Mouse (Mus musculus): ENCODE data around the gene Tpcn2. TPM values are rescaled to one million over a fixed set of nuclear protein-coding genes. Genes with fewer than 3 reads are reported as not detected.

The Tpcn2 gene
- polyA plus RNA-seq, 1 experiment from 2014 or later, result 4.6 TPM

DNA sequence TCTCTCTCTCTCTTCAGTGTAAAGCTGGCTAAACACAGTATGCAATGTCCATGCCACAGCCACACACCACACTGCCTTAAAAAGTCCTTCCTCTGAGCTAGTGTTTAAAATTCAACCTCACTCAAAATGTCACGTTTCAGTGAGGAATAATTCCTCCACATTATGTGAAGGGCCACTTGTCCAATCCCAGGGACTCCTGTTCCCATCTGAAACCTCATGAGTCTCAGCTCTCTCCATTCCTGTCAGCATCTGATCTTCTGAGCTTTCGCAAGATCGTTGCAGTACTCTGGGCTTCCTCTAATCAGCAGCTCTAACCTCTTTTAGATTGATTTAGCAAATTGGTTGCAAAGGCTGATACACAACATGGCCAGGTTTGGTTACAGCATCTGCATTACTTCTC is 144.2 kb downstream of the Tpcn2 start:
- ATAC-seq (replicated peaks; ENCODE audit: insufficient number of reproducible peaks, insufficient read depth, low FRiP score, low read depth), result no peak
- no peaks in the 10 kb centered on the region for H3K9me3 ChIP-seq (replicated peaks)
- no peak overlapping the region for H3K9ac ChIP-seq
- no peaks in the 10 kb centered on the region for H3K27me3 ChIP-seq
- no peak overlapping the region for H3K27ac ChIP-seq
- H3K4me2 ChIP-seq, result no peak overlapping the region
- 88% methylated on average over 3 of the region's 3 CpGs for WGBS
- no peaks in the 10 kb centered on the region for H3K36me3 ChIP-seq
- H3K4me3 ChIP-seq, result no peak overlapping the region
- no peaks in the 10 kb centered on the region for H3K4me1 ChIP-seq (replicated peaks)

DNA sequence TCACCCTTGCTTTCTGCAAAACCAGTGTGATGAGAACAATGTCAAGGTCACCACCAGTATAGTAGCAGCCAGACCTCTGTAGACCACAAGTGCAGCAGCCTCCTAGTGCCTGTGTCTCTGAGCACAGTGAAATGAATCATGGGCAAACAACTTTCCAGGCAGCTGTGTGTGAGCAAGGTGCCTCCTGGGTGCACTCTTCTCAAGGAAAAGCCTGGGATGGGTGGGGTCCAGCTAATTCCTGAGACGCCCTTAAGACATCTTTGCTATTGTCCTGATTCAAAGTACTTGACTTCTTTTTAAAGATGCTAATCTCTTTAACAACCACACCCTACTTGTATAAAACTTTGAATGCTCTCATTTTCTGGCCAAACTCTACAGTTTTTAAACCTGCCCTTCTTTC is 144.7 kb downstream of the Tpcn2 start:
- Histone ChIP-seq H3K9ac (no peak overlapping the region), H3K4me1 (replicated peaks) (no peaks in the 10 kb centered on the region), H3K9me3 (replicated peaks) (no peaks in the 10 kb centered on the region), H3K36me3 (no peaks in the 10 kb centered on the region), H3K4me3 (no peak overlapping the region), H3K4me2 (no peak overlapping the region), H3K27me3 (no peaks in the 10 kb centered on the region), H3K27ac (no peak overlapping the region)
- 74% methylated on average over 1 of the region's 1 CpGs for WGBS
- ATAC-seq (replicated peaks; ENCODE audit: insufficient number of reproducible peaks, insufficient read depth, low FRiP score, low read depth), result no peak

DNA sequence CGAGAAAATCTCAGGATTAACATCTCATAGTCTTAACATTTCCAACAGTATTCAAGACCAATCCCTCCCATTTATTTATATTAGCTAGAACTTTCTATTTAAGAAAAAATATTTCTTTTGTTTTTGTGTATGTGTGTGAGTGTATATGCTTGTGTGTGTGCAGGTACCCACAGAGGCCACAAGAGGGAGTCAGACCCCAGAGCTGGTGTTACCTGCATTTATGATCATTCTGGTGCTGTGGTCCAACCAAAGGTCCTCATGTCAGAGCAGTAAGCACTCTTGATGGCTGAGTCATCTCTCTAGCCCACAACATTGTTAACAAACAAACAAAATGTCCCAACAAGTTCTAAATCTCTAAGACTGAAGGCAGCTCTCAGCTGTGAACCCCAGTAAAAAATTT is 145.9 kb downstream of the Tpcn2 start:
- no peak for ATAC-seq (replicated peaks; ENCODE audit: insufficient number of reproducible peaks, insufficient read depth, low FRiP score, low read depth)
- no peak overlapping the region for H3K27ac ChIP-seq
- WGBS, result 80% methylated on average over 1 of the region's 1 CpGs
- no peaks in the 10 kb centered on the region for H3K4me1 ChIP-seq (replicated peaks)
- no peak overlapping the region for H3K4me2 ChIP-seq
- no peak overlapping the region for H3K4me3 ChIP-seq
- no peaks in the 10 kb centered on the region for H3K9me3 ChIP-seq (replicated peaks)
- H3K36me3 ChIP-seq, result no peaks in the 10 kb centered on the region
- no peaks in the 10 kb centered on the region for H3K27me3 ChIP-seq
- H3K9ac ChIP-seq, result no peak overlapping the region

DNA sequence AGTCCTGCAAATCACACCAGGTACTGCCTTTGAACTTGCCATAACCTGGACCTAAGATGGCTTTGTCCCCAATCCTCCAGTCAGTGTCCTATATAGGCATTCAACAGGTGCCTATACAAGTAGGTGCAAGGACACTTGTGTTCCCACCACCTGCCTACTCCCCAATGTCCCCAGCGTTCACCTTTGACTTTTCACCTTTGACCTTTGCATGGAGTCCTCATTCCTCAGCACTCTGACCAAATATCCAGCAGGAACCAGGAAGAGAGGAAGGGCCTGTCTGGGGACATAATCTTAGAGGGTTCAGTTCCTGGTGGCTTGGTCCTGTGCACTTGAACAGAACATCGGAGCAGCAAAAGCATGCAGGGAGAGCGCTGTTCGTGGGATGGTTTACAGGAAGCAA is 147.0 kb downstream of the Tpcn2 start:
- no peaks in the 10 kb centered on the region for H3K36me3 ChIP-seq
- no peak overlapping the region for H3K4me2 ChIP-seq
- 89% methylated on average over 4 of the region's 4 CpGs for WGBS
- no peak for ATAC-seq (replicated peaks; ENCODE audit: insufficient number of reproducible peaks, insufficient read depth, low FRiP score, low read depth)
- H3K9me3 ChIP-seq (replicated peaks), result no peaks in the 10 kb centered on the region
- H3K27ac ChIP-seq, result no peak overlapping the region
- no peaks in the 10 kb centered on the region for H3K4me1 ChIP-seq (replicated peaks)
- H3K9ac ChIP-seq, result no peak overlapping the region
- H3K27me3 ChIP-seq, result no peaks in the 10 kb centered on the region
- no peak overlapping the region for H3K4me3 ChIP-seq

Other genes with a start within 250 kb of the Tpcn2 start
- gene 1810010D01Rik, start 75.9 kb downstream of the Tpcn2 start, polyA plus RNA-seq (2015; fragmentation: Nextera tagmentation; extraction: Ambion mirVana), result 0.44 TPM in 1 of 2 replicates, not detected in the other
- gene Mrgprf, start 16.8 kb upstream of the Tpcn2 start, polyA plus RNA-seq (2015; fragmentation: Nextera tagmentation; extraction: Ambion mirVana), result 1.4 and 1.7 TPM in 2 replicates
- not detected in 2 replicates for gene Mrgprd, start 30.8 kb upstream of the Tpcn2 start, polyA plus RNA-seq (2015; fragmentation: Nextera tagmentation; extraction: Ambion mirVana)